Mouse (Mus musculus) heart, postnatal 4 days (tissue): ENCODE data around the gene Zfp185. TPM values are rescaled to one million over a fixed set of nuclear protein-coding genes. Genes with fewer than 3 reads are reported as not detected.
"Not testable (repeated sequence)": the region's sequence is repeated elsewhere in the genome, so short reads cannot be mapped to it uniquely, and the experiment has no call there.

Source experiments
- DNase-seq: peaks from one replicate; pipeline ENCODE4 v3.0.0; 2021
- microRNA-seq, 2 experiments: library from miRNA; unstranded; fragments of <30 nt; microRNA quantifications; one replicate each; pipeline ENCODE4 v1.2.0; 2021 to 2022
- total RNA-seq, 2 experiments: library from RNA; stranded (reverse); gene quantifications; 2 replicates each; pipeline ENCODE4 v1.2.3; 2021

Zfp185 gene
- total RNA-seq, 2 experiments from 2014 or later, result 2.3 to 2.6 TPM

DNA sequence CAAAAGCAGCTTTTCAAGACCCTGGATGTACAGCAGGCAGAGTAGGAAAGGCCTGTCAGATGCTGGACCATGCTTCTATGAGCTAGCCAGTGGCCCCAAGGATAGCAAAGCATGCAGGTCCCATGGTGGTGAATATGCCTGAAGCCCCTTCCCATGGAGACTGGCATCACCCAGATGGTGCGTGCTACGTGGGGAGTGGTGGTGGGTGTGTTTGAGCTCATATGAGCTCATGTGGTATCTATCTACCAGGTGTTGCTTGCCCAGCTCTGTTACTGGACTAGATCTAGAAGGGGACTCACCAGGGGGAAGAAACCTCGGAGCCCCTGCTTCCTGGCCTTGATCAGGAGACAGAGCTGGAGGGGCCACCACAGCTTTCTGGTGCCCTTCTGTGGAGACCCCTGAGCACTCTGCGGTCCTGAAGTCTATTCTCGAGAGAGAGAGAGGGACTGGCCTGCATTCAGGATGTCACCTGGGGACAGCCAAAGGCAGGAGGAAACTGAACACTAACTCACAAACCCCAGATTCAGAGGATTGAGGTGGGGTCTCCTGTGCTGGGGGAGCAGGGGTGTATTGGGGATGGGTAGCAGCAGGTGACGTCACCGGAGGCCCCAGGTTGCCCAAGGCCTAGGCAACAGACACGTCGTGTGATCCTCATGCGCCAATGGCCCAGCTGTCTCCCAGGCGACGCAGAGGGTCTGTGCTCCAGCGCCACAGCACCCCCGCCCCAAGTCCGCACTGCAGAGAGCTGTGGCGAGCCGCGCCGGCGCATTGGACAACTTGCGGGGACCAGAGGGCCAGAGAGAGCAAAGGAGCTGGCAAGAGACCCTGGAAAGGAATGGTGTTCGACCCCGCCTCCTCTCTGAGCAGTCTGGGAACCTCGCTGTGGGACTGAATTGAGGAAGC lies 76.6 kb downstream of the Zfp185 start:
- no peak for DNase-seq

GRCm38 (mm10) chrX:73064415-73064793 lies 77.3 kb downstream of the Zfp185 start, which contains the start of gene Pnma3:
TSS of gene Pnma3 (plus strand) at chrX:73064787.
- no peak for DNase-seq

GRCm38 (mm10) chrX:73066765-73067312 lies 79.7 kb downstream of the Zfp185 start:
- DNase-seq, result not testable (repeated sequence)

Small RNA genes lying within 50 kb of the gene (microRNA-seq; reads per million reads assigned to microRNA genes)
- 0.35 to 0.41 reads per million in 2 experiments for gene Mir2137

Other genes starting within 250 kb of the Zfp185 start
- under 1 TPM in 1 of 2 experiments, not detected in 1; 0.17 TPM for gene Gabrq, start 162.2 kb upstream of the Zfp185 start, total RNA-seq
- gene Cetn2, start 68.9 kb upstream of the Zfp185 start, total RNA-seq, result 10 to 100 TPM; 35.4 to 36.6 TPM
- 10 to 100 TPM; 15.9 to 16.3 TPM for gene Nsdhl, start 68.8 kb upstream of the Zfp185 start, total RNA-seq
- gene Pnma5, start 49.8 kb downstream of the Zfp185 start, total RNA-seq, result under 1 TPM; 0.14 to 0.19 TPM
- gene Pnma3, start 77.4 kb downstream of the Zfp185 start, total RNA-seq, result not detected
- gene Xlr4a, start 95.1 kb downstream of the Zfp185 start, total RNA-seq, result 1 to 10 TPM in 1 of 2 experiments, not detected in 1; 1.0 TPM
- under 1 TPM; 0.60 to 0.72 TPM for gene Xlr3a, start 109.8 kb downstream of the Zfp185 start, total RNA-seq
- not detected for gene Gm14685, start 129.7 kb downstream of the Zfp185 start, total RNA-seq
- not detected for gene Xlr5b, start 161.5 kb downstream of the Zfp185 start, total RNA-seq
- not detected for gene DXBay18, start 162.1 kb downstream of the Zfp185 start, total RNA-seq
- not detected for gene Spin2d, start 189.7 kb downstream of the Zfp185 start, total RNA-seq
- gene Xlr3b, start 204.9 kb downstream of the Zfp185 start, total RNA-seq, result 1 to 10 TPM in 1 of 2 experiments, under 1 TPM in 1; 0.92 to 6.2 TPM
- 1 to 10 TPM in 1 of 2 experiments, under 1 TPM in 1; 0.20 to 1.3 TPM for gene Xlr4b, start 227.0 kb downstream of the Zfp185 start, total RNA-seq
- 1 to 10 TPM; 7.1 to 7.2 TPM for gene F8a, start 241.0 kb downstream of the Zfp185 start, total RNA-seq